Mouse (Mus musculus): Measurements from ENCODE around the gene Bms1. TPM values are rescaled to one million over a fixed set of nuclear protein-coding genes. Genes with fewer than 3 reads are reported as not detected.

Gene Bms1
- total and polyA plus RNA-seq, 2 experiments from 2014 or later: 14.0 to 28.9 TPM

DNA sequence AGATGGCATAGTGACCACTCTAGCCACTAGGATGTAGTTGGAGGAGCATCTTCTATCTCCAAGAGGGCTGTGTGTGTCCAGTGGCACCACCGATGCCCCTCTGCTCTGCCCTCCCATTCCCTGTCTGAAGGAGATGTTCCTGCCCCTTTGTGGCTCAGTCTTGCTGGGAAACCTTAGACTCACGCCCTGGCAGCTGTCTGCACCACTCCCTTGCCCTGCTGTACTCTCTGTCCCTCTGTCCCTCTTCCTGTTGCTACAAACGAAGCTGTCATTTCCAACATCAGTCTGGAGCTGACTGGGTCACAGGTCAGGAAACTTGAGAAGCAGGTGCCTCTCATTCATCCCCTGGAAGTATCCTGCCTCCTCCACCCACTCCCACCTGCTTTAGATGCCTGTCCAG, 43.8 kb downstream of the Bms1 start:
- Histone ChIP-seq H3K36me3 (ENCODE audit: insufficient read depth, low read length) (no peaks in the 10 kb centered on the region), H3K27me3 (ENCODE audit: insufficient read depth, low read length) (no peaks in the 10 kb centered on the region), H3K4me1 (ENCODE audit: insufficient read depth, low read length) (no peaks in the 10 kb centered on the region), H3K27ac (ENCODE audit: low read depth, low read length) (no peak overlapping the region), H3K4me3 (ENCODE audit: low read depth, low read length) (no peak overlapping the region), H3K4me2 (ENCODE audit: low read depth, low read length, poor library complexity, severe bottlenecking) (no peak overlapping the region), H3K9ac (replicated peaks; ENCODE audit: low read length, poor library complexity, severe bottlenecking) (no peak overlapping the region), H3K9me3 (ENCODE audit: low read length) (no peaks in the 10 kb centered on the region)
- 51% methylated on average over 3 of the region's 3 CpGs for WGBS
- ATAC-seq (ENCODE audit: low FRiP score) (no peak), DNase-seq (ENCODE audit: low spot score) (no peak)
- no peak for TF ChIP-seq CTCF (IDR thresholded peaks at IDR 0.05)

DNA sequence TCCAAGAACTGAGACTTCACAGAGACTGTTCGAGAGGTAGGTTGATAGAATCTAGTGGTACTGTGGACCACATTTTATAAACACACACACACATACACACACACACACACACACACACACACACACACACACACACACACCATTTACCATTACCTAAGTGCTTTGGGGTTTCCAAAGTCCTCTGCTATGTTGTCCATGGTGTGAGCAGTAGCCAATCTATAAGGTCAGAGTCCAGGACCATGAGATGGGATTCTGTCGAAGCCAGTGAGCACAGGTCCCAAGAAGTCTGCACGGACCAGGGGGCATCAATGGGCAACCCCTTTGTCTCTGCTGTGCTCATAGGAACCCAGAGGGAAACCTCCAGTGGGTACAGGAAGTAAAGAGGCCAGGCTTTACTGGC, 44.2 kb downstream of the Bms1 start:
- WGBS: 82% methylated on average over 3 of the region's 3 CpGs

DNA sequence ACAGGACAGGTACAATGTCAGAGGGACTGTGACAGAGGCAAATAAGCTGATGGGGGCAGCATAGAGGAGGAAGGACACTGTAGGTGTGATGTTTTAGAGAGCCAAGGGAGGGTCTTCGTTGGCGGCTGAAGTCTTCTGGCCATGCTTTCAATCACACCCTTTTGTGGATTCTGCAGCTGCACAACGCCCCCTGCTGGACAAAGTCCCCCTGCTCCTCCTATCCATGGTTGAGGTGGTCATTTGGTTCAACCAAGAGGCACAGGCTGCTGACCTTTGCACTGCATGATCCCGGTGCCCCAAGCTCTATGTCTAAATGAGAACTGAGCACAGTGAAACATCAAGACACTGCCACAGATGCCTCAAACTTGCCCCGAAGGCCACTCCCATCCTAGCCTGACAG, 46.0 kb downstream of the Bms1 start:
- DNase-seq (ENCODE audit: low spot score) (peak; percentile 51), ATAC-seq (ENCODE audit: low FRiP score) (no peak)
- Histone ChIP-seq H3K9me3 (ENCODE audit: low read length) (no peaks in the 10 kb centered on the region), H3K4me1 (ENCODE audit: insufficient read depth, low read length) (no peaks in the 10 kb centered on the region), H3K36me3 (ENCODE audit: insufficient read depth, low read length) (no peaks in the 10 kb centered on the region), H3K4me2 (ENCODE audit: low read depth, low read length, poor library complexity, severe bottlenecking) (no peak overlapping the region), H3K4me3 (ENCODE audit: low read depth, low read length) (no peak overlapping the region), H3K27me3 (ENCODE audit: insufficient read depth, low read length) (no peaks in the 10 kb centered on the region), H3K9ac (replicated peaks; ENCODE audit: low read length, poor library complexity, severe bottlenecking) (no peak overlapping the region), H3K27ac (ENCODE audit: low read depth, low read length) (no peak overlapping the region)
- TF ChIP-seq CTCF (IDR thresholded peaks at IDR 0.05): peak; percentile 67
- WGBS: 42% methylated on average over 5 of the region's 5 CpGs

More for the DNA sequence above, 44.2 kb downstream of the Bms1 start:
- no peak for TF ChIP-seq CTCF (IDR thresholded peaks at IDR 0.05)
- Histone ChIP-seq H3K27ac (ENCODE audit: low read depth, low read length) (no peak overlapping the region), H3K4me2 (ENCODE audit: low read depth, low read length, poor library complexity, severe bottlenecking) (no peak overlapping the region), H3K9ac (replicated peaks; ENCODE audit: low read length, poor library complexity, severe bottlenecking) (no peak overlapping the region), H3K27me3 (ENCODE audit: insufficient read depth, low read length) (no peaks in the 10 kb centered on the region), H3K36me3 (ENCODE audit: insufficient read depth, low read length) (no peaks in the 10 kb centered on the region), H3K9me3 (ENCODE audit: low read length) (no peaks in the 10 kb centered on the region), H3K4me1 (ENCODE audit: insufficient read depth, low read length) (no peaks in the 10 kb centered on the region), H3K4me3 (ENCODE audit: low read depth, low read length) (no peak overlapping the region)
- no peak for DNase-seq (ENCODE audit: low spot score)
- no peak for ATAC-seq (ENCODE audit: low FRiP score)

DNA sequence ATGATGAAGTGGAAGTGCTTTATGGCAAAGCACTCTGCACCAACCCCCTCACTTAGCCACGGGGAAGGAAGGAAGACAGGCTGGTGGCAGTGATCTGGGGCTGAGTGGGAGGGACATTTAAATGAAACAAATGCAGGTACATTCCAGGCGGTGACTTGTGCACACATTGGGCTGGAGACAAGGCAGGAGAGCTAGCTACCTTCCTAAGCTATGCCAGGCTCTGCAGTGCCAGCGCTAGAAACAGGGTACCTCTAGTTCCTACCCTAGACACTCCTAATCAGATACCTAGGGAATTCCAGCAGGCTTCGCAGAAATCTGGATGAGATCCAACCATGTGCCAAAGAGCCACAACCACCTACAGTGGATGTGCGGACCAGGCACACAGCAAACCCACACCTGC, 46.5 kb downstream of the Bms1 start:
- H3K9me3 ChIP-seq (ENCODE audit: low read length): no peaks in the 10 kb centered on the region
- H3K9ac ChIP-seq (replicated peaks; ENCODE audit: low read length, poor library complexity, severe bottlenecking): no peak overlapping the region
- no peaks in the 10 kb centered on the region for H3K36me3 ChIP-seq (ENCODE audit: insufficient read depth, low read length)
- WGBS: 72% methylated on average over 5 of the region's 5 CpGs
- H3K4me3 ChIP-seq (ENCODE audit: low read depth, low read length): no peak overlapping the region
- H3K4me1 ChIP-seq (ENCODE audit: insufficient read depth, low read length): no peaks in the 10 kb centered on the region
- TF ChIP-seq CTCF (IDR thresholded peaks at IDR 0.05): no peak
- H3K27me3 ChIP-seq (ENCODE audit: insufficient read depth, low read length): no peaks in the 10 kb centered on the region
- H3K27ac ChIP-seq (ENCODE audit: low read depth, low read length): no peak overlapping the region
- ATAC-seq (ENCODE audit: low FRiP score): no peak
- no peak overlapping the region for H3K4me2 ChIP-seq (ENCODE audit: low read depth, low read length, poor library complexity, severe bottlenecking)
- DNase-seq (ENCODE audit: low spot score): no peak

DNA sequence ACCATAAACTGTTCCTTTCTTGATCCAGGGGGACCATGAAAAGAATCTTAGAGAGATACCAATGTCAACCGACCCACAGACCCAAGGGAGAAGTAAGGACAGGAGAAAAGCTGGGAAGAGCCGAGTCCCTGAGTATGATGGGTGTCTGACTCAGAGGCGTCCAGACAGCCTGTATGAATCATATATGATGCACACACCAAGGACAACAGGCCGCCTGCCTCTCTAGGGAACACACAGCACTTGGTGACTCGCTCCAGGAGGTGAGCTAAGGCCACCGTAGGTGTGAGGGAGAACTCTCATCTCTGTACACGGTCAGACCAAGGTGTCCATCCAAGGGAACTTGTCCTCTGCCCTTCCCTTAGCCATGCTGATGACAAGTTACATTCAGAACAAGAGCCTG, 51.8 kb downstream of the Bms1 start:
- Histone ChIP-seq H3K9me3 (ENCODE audit: low read length) (no peaks in the 10 kb centered on the region), H3K4me2 (ENCODE audit: low read depth, low read length, poor library complexity, severe bottlenecking) (no peak overlapping the region), H3K36me3 (ENCODE audit: insufficient read depth, low read length) (no peaks in the 10 kb centered on the region), H3K27ac (ENCODE audit: low read depth, low read length) (no peak overlapping the region), H3K4me1 (ENCODE audit: insufficient read depth, low read length) (no peaks in the 10 kb centered on the region), H3K9ac (replicated peaks; ENCODE audit: low read length, poor library complexity, severe bottlenecking) (no peak overlapping the region), H3K27me3 (ENCODE audit: insufficient read depth, low read length) (no peaks in the 10 kb centered on the region), H3K4me3 (ENCODE audit: low read depth, low read length) (no peak overlapping the region)
- no peak for TF ChIP-seq CTCF (IDR thresholded peaks at IDR 0.05)
- DNase-seq (ENCODE audit: low spot score) (no peak), ATAC-seq (ENCODE audit: low FRiP score) (no peak)
- WGBS: 85% methylated on average over 7 of the region's 7 CpGs

DNA sequence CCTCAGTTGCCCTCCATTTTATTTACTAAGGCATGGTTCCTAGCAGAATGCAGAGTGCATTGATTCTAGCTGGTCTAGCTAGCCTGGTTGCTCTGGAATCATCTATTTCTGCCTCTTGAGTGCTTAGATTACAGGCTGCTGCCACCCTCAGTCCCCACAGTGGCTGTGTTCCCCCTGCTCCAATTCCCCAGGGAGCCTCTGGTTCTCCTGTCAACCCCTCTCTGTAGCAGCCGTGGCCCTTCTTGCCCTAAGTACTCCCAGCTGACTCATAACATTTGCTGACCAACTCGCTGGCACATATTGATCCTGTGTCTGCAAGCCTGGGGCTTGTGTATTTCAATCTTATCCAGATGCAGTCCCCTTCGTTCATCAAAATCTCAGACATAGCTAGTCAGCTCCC, 53.1 kb downstream of the Bms1 start:
- H3K4me2 ChIP-seq (ENCODE audit: low read depth, low read length, poor library complexity, severe bottlenecking): no peak overlapping the region
- no peak overlapping the region for H3K9ac ChIP-seq (replicated peaks; ENCODE audit: low read length, poor library complexity, severe bottlenecking)
- DNase-seq (ENCODE audit: low spot score) (peak; percentile 30), ATAC-seq (ENCODE audit: low FRiP score) (no peak)
- WGBS: 62% methylated on average over 3 of the region's 3 CpGs
- no peaks in the 10 kb centered on the region; the same call in 1 of the 2 replicates for H3K9me3 ChIP-seq (ENCODE audit: low read length)
- H3K4me3 ChIP-seq (ENCODE audit: low read depth, low read length): no peak overlapping the region
- no peaks in the 10 kb centered on the region for H3K27me3 ChIP-seq (ENCODE audit: insufficient read depth, low read length)
- no peaks in the 10 kb centered on the region for H3K4me1 ChIP-seq (ENCODE audit: insufficient read depth, low read length)
- no peaks in the 10 kb centered on the region for H3K36me3 ChIP-seq (ENCODE audit: insufficient read depth, low read length)
- no peak overlapping the region for H3K27ac ChIP-seq (ENCODE audit: low read depth, low read length)
- no peak for TF ChIP-seq CTCF (IDR thresholded peaks at IDR 0.05)
